Mouse (Mus musculus): ENCODE measurements around the gene Ccnd1. TPM values are rescaled to one million over a fixed set of nuclear protein-coding genes. Genes with fewer than 3 reads are reported as not detected.

Gene Ccnd1
- polyA plus RNA-seq, 1 experiment from 2014 or later: 72.2 TPM

- no peak overlapping the region for H3K4me3 ChIP-seq (ENCODE audit: low read length)
- no peaks in the 10 kb centered on the region for H3K9me3 ChIP-seq (ENCODE audit: control insufficient read depth, low read length)
- WGBS: 66% methylated on average over 8 of the region's 8 CpGs
- no peak overlapping the region for H3K4me2 ChIP-seq (ENCODE audit: low read depth, low read length)
- no peaks in the 10 kb centered on the region for H3K27me3 ChIP-seq (replicated peaks; ENCODE audit: control insufficient read depth, insufficient read depth, low read length)
- H3K27ac ChIP-seq (ENCODE audit: low read length): no peak overlapping the region
- no peaks in the 10 kb centered on the region for H3K4me1 ChIP-seq (ENCODE audit: control insufficient read depth, insufficient read depth, low read length)
- 0 out of 2 replicates have a peak, but pooled peaks have one; percentile 28 for ATAC-seq
- H3K36me3 ChIP-seq (ENCODE audit: control insufficient read depth, insufficient read depth, low read length): no peaks in the 10 kb centered on the region
- no peak overlapping the region for H3K9ac ChIP-seq (ENCODE audit: low read depth, low read length)
These were observed 31.5 kb upstream of the Ccnd1 start for GRCm38 (mm10) chr7:144970997-144971768.

- Histone ChIP-seq H3K9ac (ENCODE audit: low read depth, low read length) (no peak overlapping the region), H3K9me3 (ENCODE audit: control insufficient read depth, low read length) (no peaks in the 10 kb centered on the region), H3K27me3 (replicated peaks; ENCODE audit: control insufficient read depth, insufficient read depth, low read length) (no peaks in the 10 kb centered on the region), H3K4me1 (ENCODE audit: control insufficient read depth, insufficient read depth, low read length) (0 out of 2 replicates have a peak, but pooled peaks cover 5% of the 10 kb centered on the region), H3K4me2 (ENCODE audit: low read depth, low read length) (no peak overlapping the region), H3K27ac (ENCODE audit: low read length) (no peak overlapping the region), H3K4me3 (ENCODE audit: low read length) (no peak overlapping the region), H3K36me3 (ENCODE audit: control insufficient read depth, insufficient read depth, low read length) (no peaks in the 10 kb centered on the region)
- WGBS: 65% methylated on average over 5 of the region's 5 CpGs
- ATAC-seq: peak; percentile 67
These were observed 26.2 kb upstream of the Ccnd1 start for GRCm38 (mm10) chr7:144965893-144966292.

GRCm38 (mm10) chr7:144964316-144964715 lies 24.6 kb upstream of the Ccnd1 start:
- H3K9me3 ChIP-seq (ENCODE audit: control insufficient read depth, low read length): no peaks in the 10 kb centered on the region
- H3K27me3 ChIP-seq (replicated peaks; ENCODE audit: control insufficient read depth, insufficient read depth, low read length): no peaks in the 10 kb centered on the region
- no peak for ATAC-seq
- 75% methylated on average over 4 of the region's 4 CpGs for WGBS
- H3K4me2 ChIP-seq (ENCODE audit: low read depth, low read length): no peak overlapping the region
- H3K9ac ChIP-seq (ENCODE audit: low read depth, low read length): no peak overlapping the region
- 0 out of 2 replicates have a peak, but pooled peaks cover 5% of the 10 kb centered on the region for H3K4me1 ChIP-seq (ENCODE audit: control insufficient read depth, insufficient read depth, low read length)
- no peaks in the 10 kb centered on the region for H3K36me3 ChIP-seq (ENCODE audit: control insufficient read depth, insufficient read depth, low read length)
- no peak overlapping the region for H3K27ac ChIP-seq (ENCODE audit: low read length)
- H3K4me3 ChIP-seq (ENCODE audit: low read length): no peak overlapping the region

GRCm38 (mm10) chr7:144963911-144964310 lies 24.2 kb upstream of the Ccnd1 start:
- H3K27ac ChIP-seq (ENCODE audit: low read length): no peak overlapping the region
- no peak for ATAC-seq
- peaks cover 7% of the 10 kb centered on the region; the same call in 1 of the 2 replicates for H3K4me1 ChIP-seq (ENCODE audit: control insufficient read depth, insufficient read depth, low read length)
- H3K27me3 ChIP-seq (replicated peaks; ENCODE audit: control insufficient read depth, insufficient read depth, low read length): no peaks in the 10 kb centered on the region
- no peak overlapping the region for H3K9ac ChIP-seq (ENCODE audit: low read depth, low read length)
- 83% methylated on average over 1 of the region's 1 CpGs for WGBS
- H3K4me2 ChIP-seq (ENCODE audit: low read depth, low read length): no peak overlapping the region
- H3K4me3 ChIP-seq (ENCODE audit: low read length): no peak overlapping the region
- no peaks in the 10 kb centered on the region for H3K9me3 ChIP-seq (ENCODE audit: control insufficient read depth, low read length)
- H3K36me3 ChIP-seq (ENCODE audit: control insufficient read depth, insufficient read depth, low read length): no peaks in the 10 kb centered on the region

GRCm38 (mm10) chr7:144958509-144959395 lies 19.0 kb upstream of the Ccnd1 start:
- Histone ChIP-seq H3K9ac (ENCODE audit: low read depth, low read length) (no peak overlapping the region), H3K4me3 (ENCODE audit: low read length) (no peak overlapping the region), H3K4me1 (ENCODE audit: control insufficient read depth, insufficient read depth, low read length) (peaks cover 8% of the 10 kb centered on the region; the same call in 1 of the 2 replicates), H3K9me3 (ENCODE audit: control insufficient read depth, low read length) (no peaks in the 10 kb centered on the region), H3K27ac (ENCODE audit: low read length) (no peak overlapping the region), H3K36me3 (ENCODE audit: control insufficient read depth, insufficient read depth, low read length) (no peaks in the 10 kb centered on the region), H3K4me2 (ENCODE audit: low read depth, low read length) (no peak overlapping the region), H3K27me3 (replicated peaks; ENCODE audit: control insufficient read depth, insufficient read depth, low read length) (no peaks in the 10 kb centered on the region)
- ATAC-seq: peak; percentile 21; the same call in 1 of the 2 replicates
- WGBS: 52% methylated on average over 12 of the region's 12 CpGs

- Histone ChIP-seq H3K27ac (ENCODE audit: low read length) (no peak overlapping the region), H3K4me3 (ENCODE audit: low read length) (peak overlapping the region; percentile 67), H3K27me3 (replicated peaks; ENCODE audit: control insufficient read depth, insufficient read depth, low read length) (peaks cover 6% of the 10 kb centered on the region), H3K9me3 (ENCODE audit: control insufficient read depth, low read length) (no peaks in the 10 kb centered on the region), H3K4me1 (ENCODE audit: control insufficient read depth, insufficient read depth, low read length) (peaks cover 36% of the 10 kb centered on the region), H3K9ac (ENCODE audit: low read depth, low read length) (peak overlapping the region; percentile 54), H3K36me3 (ENCODE audit: control insufficient read depth, insufficient read depth, low read length) (no peaks in the 10 kb centered on the region), H3K4me2 (ENCODE audit: low read depth, low read length) (peak overlapping the region; percentile 85)
- peak; percentile 36 for ATAC-seq
- under 1% methylated on average over 45 of the region's 45 CpGs for WGBS
These were observed 3.5 kb upstream of the Ccnd1 start for GRCm38 (mm10) chr7:144943254-144943653.

- peaks cover 36% of the 10 kb centered on the region for H3K4me1 ChIP-seq (ENCODE audit: control insufficient read depth, insufficient read depth, low read length)
- H3K4me2 ChIP-seq (ENCODE audit: low read depth, low read length): peak overlapping the region; percentile 85
- no peak for ATAC-seq
- under 1% methylated on average over 20 of the region's 20 CpGs for WGBS
- H3K27ac ChIP-seq (ENCODE audit: low read length): no peak overlapping the region
- H3K36me3 ChIP-seq (ENCODE audit: control insufficient read depth, insufficient read depth, low read length): no peaks in the 10 kb centered on the region
- peaks cover 6% of the 10 kb centered on the region for H3K27me3 ChIP-seq (replicated peaks; ENCODE audit: control insufficient read depth, insufficient read depth, low read length)
- H3K9ac ChIP-seq (ENCODE audit: low read depth, low read length): peak overlapping the region; percentile 54
- H3K4me3 ChIP-seq (ENCODE audit: low read length): peak overlapping the region; percentile 67
- no peaks in the 10 kb centered on the region for H3K9me3 ChIP-seq (ENCODE audit: control insufficient read depth, low read length)
These were observed 3.0 kb upstream of the Ccnd1 start for GRCm38 (mm10) chr7:144942744-144943135.

- Histone ChIP-seq H3K27me3 (replicated peaks; ENCODE audit: control insufficient read depth, insufficient read depth, low read length) (peaks cover 6% of the 10 kb centered on the region), H3K4me3 (ENCODE audit: low read length) (peak overlapping the region; percentile 67), H3K4me2 (ENCODE audit: low read depth, low read length) (peak overlapping the region; percentile 85), H3K36me3 (ENCODE audit: control insufficient read depth, insufficient read depth, low read length) (no peaks in the 10 kb centered on the region), H3K9ac (ENCODE audit: low read depth, low read length) (peak overlapping the region; percentile 54), H3K27ac (ENCODE audit: low read length) (peak overlapping the region; percentile 56), H3K9me3 (ENCODE audit: control insufficient read depth, low read length) (no peaks in the 10 kb centered on the region), H3K4me1 (ENCODE audit: control insufficient read depth, insufficient read depth, low read length) (peaks cover 37% of the 10 kb centered on the region)
- WGBS: under 1% methylated on average over 35 of the region's 35 CpGs
- no peak; the same call in 1 of the 2 replicates for ATAC-seq
These were observed 2.5 kb upstream of the Ccnd1 start for GRCm38 (mm10) chr7:144942071-144942743.

Measured in intestine, embryonic 16.5 days (tissue).